Mouse (Mus musculus) layer of hippocampus, adult 8-10 months (tissue): ENCODE measurements around the gene Mast3. TPM values are rescaled to one million over a fixed set of nuclear protein-coding genes. Genes with fewer than 3 reads are reported as not detected.
"Not testable (repeated sequence)": the region's sequence is repeated elsewhere in the genome, so short reads cannot be mapped to it uniquely, and the experiment has no call there.

Experiments used
- DNase-seq, 2 experiments: peaks; one replicate each; pipeline ENCODE4 v3.0.0; 2022; ENCODE audit warnings: low spot score in 2 of 2
- total RNA-seq, 4 experiments: library from RNA; stranded (reverse); gene quantifications; 2 replicates each; pipeline ENCODE4 v1.2.4; 2022

The Mast3 gene
- total RNA-seq, 4 experiments from 2014 or later, result 340 to 427 (median 396) TPM

DNA sequence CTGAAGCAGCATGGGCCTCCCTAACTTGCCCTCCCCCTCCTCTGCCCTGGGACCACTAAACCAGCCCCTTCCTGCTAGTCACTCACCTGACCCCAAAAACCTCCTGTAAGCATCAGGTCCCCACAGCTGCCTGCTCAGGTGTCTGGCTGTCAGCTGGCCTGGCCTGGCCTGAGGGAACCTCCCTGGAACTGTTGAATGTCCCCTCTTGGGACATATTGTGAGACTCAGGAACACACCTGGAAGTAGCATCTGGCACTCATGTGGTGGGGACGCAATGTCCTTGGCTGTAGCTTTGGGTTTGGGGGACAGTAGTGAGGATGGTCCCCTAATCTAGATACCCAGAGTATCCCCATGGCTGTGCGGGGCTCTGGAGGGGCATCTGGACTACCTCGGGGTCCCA is 29.2 kb upstream of the Mast3 start:
- no peak for DNase-seq

DNA sequence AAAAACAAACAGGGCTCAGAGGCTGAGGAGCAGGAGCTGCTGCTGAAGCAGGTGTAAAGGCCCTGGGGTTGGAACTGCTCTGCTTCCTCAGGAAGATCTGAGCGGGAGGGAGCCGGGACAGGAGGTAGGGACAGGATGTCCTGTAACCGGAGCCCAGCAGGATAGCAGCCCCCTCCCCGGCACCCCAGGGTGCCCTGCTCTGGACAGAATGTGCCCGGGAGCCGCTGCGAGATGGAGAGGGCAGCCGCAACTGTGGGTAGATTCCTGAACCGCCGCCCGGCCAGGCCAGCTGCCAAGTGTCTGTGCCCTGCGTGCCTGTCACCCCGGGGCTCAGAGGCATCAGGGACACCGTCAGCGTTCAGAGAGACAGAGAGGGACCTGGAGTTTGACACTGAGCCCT is 28.7 kb upstream of the Mast3 start:
- DNase-seq, result peak in 1 of 2 experiments; percentile 68

DNA sequence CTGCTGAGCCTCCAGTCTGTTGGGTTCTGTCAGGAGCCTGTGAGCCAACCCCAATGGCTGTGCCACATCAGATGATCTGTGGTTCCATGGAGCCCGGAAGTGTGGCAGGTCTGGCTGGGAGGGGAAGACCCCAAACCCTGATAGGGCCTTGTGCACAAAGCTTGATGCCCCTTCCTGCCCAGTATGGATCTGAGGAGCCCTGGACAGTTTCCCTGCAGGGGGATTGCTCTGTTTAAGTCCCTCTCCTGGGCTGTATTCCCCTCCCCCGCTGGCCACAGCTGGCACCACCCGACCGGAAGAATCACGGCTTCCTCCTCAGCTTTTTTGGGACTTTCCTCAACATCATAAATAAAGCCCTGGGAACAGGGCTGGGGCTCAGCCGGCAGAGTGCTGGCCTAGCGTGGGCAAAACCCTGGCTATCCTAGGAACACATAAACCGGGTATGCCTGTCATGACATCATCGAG is 28.2 kb upstream of the Mast3 start:
- no peak for DNase-seq

DNA sequence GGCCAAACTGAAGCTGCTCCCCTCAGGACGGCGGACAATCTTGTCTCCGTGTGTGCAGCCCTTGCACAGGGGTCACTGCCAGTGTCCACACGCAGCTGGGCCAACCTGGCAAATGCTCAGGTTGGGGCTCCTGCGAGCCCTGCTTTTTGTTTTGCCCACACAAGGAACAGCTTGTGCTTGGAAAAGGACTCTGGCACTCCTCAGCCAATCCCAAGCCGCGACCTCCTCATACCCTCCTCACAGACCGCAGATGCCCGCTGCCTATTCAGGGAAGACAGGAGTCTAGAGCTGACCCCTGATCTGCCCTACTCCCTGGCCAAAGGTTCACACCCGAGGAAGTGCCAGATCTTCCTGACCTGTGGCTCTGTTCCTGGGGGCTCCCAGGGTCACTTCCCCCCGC is 27.5 kb upstream of the Mast3 start:
- no peak for DNase-seq

DNA sequence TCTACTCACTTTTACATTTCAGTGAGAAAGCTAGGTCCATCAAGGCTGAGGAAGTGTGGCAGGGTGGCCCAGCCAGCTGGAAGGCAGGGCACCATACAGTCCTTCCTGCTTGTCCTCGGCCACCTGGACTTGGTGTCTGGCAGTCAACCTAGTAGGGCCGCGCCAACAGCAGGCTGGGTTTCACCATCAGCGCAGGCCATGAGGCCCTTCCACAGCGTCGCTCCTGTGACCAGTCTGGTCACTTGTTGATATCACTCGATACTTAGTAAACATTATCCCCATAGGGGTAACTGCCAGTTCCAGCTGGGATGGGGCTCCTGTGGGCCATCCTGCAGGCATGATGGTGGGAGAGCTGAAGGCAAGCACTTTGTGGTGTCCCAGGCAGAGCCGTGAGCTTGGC is 26.7 kb upstream of the Mast3 start:
- no peak for DNase-seq

DNA sequence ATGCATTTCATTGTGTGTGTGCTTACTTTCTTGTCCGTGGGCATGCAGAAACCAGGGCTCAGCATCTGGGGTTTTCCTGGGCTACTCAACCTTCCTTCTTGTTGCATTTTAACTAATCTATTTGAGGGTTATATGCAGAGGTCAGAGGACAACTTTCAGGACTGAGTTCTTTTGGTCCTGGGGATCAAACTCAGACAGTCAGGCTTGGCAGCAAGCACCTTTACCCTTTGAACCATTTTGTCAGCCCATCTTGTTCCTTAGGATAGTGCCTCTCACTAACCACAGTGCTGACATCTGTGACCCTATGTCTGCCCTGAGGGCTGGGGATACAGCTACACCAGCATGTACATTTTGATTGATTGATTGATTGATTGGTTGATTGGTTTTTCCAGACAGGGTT is 22.9 kb upstream of the Mast3 start:
- no peak for DNase-seq

DNA sequence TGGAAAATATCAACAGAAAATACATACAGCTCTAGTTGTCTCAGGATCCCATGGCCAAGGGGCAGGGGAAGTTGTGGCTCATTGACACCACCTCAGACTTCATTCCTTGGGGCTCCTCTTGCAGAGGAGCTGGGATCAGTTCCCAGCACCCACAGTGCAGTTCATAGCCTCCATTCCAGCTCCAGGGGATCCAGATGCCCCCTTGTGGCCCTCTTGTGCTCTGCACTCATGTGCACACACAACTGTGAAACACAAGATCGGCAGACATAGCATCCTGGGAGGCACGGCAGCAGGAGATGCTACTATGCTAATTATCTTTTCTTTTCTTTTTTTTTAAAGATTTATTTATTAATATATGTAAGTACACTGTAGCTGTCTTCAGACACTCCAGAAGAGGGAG is 22.2 kb upstream of the Mast3 start:
- DNase-seq, result no peak

DNA sequence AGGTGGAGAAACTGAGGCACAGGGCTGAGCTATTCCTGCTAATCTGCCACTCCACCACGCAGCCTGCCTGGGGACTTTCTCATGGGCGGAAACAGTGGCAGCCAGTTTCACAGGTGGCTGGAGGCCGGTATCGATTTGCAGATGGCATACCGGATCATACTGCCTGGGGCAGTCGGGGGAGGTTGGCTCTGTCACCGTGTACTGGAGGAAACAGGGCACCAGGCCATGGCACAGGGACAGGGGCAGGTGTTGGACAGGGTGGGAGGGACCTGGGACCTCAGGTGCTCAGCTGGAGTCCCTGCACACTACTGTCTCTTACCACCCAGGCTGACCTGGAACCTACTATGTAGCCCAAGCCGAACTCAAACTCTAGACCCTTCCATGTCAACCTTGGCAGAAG is 21.0 kb upstream of the Mast3 start:
- no peak for DNase-seq

DNA sequence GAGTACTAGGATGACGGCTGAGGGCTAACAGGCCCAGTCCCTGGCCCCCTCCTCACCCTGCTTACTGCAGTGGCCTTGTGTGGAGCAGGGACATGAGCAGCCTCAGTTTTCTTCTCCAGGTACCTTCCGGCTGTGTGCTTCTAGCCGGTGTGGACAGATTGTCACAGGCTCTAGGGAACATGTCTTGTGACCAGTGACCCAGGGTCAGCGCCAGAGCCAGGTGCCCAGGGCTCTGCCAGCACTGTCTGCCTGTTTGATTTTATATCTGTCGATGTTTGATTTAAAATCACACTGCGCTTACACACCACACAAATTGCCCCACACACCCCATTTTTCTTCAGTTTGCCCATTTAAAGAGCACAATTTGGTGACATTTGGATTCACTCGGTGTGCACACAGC is 18.9 kb upstream of the Mast3 start:
- no peak for DNase-seq

DNA sequence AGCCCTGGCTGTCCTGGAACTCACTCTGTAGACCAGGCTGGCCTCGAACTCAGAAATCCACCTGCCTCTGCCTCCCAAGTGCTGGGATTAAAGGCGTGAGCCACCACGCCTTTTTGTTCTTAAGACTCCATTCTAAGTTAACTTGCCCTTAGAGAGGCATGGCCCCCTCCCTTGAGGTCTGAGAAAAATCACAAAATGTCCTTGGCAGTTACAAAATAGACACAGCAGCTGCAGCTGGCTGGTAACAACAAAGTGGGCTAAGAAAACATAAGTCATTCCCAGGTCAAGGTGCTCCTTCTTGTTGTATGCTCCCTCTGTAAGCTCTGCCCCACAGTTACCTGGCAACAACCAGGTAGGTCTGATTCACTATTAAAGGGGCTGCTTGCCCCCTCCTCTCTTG is 17.7 kb upstream of the Mast3 start:
- DNase-seq, result not testable (repeated sequence)

DNA sequence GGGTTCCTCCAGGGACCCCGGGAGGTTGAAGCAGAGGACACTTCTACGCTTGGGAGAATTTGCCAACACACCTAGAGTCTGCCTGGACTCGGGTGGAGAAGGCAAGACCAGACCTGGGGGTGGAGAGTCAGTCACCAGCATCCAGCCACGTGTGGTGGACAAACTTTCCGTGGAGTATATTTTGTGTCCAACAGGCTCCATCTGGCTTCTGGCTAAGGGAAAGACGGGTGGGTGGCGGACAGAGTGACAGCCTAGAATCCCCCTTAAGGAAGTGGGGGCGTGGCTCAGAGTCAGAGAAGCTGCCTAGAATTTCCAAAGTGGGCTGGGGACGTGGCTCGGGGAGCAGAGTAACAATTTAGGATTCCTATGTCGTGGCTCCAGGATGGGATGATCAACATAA is 17.1 kb upstream of the Mast3 start:
- no peak for DNase-seq

DNA sequence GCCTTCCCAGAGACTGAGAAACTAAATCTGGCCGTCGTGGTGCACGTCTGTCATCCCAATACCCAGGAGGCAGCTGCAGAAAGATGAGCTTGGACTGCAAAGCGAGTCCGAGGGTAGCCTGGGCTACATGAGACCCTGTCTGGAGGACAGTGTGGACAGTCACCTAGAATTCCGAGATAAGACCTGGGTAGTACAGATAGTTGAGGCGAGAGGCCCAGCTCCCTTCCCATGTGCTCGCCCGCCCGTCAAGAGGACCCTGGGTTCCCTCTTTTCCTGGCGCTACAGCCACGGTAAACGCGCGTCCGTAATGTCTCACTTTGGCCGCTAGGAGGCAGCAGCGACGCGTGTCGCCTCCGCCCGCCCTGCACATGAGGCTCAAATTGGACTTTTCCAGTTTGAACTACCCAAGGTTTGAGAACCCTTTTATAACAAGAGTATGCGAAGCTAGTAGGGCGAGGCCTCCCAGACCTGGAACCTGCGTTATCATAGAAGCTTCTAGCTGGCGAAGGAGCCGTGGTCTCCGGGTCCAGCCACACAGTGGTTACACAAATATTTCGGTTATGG is 16.6 kb upstream of the Mast3 start:
- DNase-seq, result peak in 1 of 2 experiments; percentile 64

DNA sequence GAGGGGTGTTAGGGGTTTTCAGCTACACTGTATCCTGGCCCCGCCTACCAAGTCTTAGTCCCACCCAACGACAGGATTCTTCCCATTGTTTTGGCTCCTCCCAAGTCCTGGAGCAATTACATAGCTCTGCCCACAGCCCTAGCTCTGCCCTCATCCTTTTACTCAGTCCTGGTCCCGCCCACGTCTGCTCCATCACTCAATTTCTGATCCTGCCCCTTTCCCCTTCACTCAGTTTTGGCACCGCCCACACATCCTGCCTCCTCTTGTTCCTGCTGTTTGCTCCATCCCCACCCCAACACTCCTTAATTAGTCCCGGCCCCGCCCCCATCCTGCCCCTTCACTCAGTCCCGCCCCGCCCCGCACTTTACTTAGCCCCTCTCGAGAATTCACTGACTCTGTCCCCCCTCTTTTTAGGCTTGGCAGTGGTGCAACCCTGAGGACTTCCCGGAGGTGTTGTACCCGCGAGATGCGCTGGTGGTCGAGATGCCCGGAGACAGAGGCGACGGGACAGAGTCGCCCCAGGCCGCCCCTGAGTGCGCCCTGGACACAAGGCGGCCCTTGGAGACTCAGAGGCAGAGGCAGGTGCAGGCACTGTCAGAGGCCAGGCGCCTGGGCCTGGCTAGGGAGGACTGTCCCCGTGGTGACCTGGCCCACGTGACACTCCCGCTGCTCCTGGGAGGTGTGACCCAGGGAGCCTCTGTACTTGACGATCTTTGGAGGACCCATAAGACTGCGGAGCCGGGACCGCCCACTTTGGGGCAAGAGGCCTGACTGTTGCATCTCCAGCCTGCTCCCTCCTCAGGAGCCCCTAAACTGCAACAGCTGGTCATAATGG is 15.5 kb upstream of the Mast3 start:
- no peak for DNase-seq

DNA sequence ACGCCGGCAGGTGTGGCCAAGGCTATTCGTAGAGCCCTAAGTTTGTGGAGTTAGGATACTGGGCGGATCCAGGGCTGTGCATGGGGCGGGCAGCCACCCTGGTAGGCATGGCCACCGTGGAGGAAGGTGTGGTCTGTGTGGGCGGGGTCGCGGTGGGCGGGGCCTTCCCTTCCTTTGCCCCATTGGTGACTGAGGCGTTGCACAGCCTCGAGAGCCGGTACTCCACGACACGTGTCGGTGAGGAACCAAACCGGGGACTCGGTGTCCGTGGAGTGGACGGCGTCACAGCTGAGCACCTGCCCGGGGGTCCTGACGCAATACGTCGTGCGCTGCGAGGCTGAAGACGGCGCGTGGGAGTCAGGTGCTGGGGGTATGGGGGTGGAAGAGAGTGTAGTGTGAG is 11.8 kb upstream of the Mast3 start:
- no peak for DNase-seq

DNA sequence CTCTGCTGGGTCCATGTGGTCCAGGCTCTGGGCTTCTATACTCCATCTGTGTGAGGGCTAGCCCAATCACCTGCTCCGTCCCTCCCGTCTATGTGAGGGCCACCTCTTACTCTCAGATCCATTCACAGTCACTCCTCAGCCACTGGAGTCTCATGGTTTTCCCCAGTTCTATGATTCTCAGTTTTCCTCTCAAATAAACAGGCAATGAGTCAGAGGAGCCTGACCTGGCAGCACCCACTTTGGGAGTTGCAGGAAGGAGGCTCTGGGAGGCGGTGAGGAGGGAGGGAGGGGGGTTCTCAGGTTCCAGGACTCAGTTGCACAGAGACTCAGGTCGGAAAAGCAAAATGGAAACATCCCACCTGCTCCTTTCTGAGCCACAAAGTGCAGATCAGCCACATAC is 8.0 kb upstream of the Mast3 start:
- DNase-seq, result no peak

DNA sequence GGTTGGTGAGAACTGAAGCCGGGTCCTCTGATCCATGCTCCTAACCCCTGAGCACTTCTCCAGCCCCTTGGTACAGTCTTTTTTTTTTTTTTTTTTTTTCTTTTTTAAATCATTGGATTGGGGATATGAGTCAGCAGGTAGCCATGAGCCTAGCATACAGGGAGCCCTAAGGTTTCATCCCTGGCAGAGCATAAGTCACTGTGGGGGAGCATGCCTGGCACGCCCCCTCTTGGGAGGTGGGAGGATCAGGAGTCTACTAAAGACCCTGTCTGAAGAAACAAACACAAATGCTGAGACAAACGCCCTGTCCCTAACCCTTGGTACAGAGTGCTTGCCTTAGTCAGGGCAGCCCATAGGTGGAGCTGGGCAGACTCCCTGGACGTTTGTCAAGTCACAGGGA is 7.2 kb upstream of the Mast3 start:
- no peak for DNase-seq

DNA sequence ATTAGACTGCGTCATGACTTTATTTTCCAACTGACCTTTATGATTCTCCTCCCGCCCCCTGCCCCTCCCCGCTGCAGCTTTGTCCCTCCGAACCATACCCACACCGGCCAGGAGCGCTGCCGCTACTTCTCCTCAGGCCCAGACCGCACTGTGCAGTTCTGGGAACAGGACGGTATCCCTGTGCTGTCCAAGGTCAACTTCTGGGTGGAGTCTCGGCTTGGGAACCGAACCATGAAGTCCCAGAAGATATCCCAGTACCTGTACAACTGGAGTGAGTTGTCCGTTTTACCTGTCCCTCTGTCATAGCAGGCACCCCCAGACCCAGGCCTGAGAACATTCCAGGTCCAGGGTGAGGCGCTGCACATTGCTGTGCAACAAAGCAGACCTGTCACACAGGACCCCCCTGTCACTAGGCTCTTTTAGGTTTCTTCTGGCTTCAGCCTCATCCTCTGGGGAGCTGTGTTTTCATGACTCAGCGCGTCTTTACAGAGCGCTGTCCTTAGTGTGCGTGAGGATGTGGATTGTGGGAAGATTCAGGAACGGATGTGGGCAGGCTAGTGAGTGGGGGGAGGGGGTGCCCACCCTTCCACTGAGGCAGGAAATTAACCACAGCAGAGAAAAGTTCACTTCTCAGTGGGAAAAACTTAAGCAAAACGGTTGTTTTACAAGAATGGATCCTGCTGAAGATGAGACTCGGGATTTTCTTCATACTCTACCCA is 6.3 kb upstream of the Mast3 start:
- DNase-seq, result no peak

DNA sequence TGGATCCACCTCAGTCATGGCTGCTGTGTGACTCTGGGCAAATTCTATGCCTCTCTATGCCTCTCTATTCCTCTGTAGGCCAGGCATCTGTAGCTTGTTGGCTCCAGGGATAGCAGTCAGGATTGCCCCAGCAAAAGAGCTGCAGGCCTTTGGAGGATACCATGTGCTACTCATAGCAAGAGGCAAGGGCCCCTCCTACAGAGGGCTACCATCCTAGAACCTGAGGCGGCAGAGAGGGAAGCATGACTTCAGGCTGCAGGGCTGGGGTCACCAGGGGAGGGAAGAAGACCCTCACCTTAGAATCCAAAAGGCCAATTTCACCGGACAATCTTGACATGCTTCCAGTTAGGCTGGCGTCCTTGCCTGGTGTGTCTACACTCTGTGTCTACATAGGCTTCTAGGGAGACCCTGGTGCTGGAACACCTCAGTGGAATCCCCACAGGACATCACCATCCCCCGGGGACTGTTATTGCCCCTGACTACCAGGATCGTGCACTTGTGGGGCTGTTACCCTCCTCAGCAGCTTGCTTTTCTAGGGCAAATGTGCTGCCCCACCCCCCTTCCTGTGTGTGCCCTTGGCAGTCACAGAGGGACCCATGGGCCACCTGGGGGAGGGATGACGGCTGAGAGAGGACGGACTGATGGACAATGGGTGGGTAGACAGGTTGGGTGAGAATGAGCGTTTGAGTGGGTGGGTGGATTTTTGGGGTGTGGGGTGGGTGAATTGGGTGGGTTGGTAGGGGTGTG is 4.3 kb upstream of the Mast3 start:
- no peak for DNase-seq

DNA sequence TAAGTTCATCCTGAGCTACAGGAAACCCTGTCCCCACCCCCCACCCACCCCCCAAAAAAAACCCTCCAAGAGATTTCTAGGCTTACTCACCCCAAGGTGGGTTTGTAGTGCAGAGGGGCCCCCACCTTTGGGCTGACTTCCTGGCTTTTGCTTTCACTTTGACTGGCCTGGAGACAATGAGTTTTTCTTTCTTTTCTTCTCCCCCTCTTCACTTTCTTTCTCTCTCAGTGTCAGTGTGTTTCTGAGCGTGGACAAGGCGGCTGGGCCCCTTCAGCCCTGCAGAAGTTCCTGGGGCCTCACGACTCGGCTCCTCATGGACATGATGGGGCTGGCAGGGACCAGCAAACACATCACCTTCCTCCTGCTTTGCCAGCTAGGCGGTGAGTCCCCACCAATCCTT is 3.4 kb upstream of the Mast3 start, which contains the start of gene Il12rb1:
Gene Il12rb1 (plus strand): TSS at position 211 of the 400 bp plus-strand sequence.
- no peak for DNase-seq

DNA sequence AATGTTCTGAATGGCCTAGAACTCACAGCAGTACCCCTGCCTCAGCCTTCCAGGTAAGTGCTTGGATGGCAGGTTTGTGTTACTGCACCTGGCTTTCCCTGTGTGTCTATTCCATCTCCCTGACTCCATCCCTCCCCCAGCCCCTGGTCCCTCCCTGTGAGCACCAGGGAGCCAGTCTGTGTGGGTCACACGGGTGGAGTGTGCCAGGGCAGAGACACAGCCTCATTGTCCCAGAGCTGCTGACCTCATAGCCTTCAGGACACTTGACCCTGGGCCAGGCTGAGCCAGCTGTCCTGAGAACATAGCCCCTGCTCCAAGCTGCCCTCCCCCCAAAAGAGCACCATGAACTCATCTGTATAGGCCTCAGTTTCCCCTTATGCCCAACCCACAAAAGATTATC is 2.5 kb upstream of the Mast3 start:
- DNase-seq, result peak in 1 of 2 experiments; percentile 62

DNA sequence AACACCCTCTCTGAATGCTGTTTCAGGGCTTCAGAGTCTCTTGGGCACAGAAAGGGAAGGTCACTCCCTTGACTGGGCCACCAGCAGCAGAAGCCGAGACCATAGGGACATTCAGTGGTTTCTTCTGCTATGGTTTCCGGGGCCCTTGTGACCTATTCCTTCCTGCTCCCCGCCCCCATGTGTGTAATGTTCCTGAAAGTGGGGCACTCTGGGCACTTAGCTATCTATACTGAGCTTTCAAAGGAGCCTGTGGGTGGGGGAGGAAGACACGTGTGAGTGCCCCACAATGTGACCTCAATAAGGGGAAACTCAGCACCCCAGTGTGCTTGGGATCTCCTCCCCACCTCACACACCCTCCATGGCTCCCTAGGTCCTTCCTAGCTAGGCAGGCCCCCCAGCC is 1.7 kb upstream of the Mast3 start:
- no peak for DNase-seq
